Mouse (Mus musculus): ENCODE results near the gene Fam168a.

Gene Fam168a

DNA sequence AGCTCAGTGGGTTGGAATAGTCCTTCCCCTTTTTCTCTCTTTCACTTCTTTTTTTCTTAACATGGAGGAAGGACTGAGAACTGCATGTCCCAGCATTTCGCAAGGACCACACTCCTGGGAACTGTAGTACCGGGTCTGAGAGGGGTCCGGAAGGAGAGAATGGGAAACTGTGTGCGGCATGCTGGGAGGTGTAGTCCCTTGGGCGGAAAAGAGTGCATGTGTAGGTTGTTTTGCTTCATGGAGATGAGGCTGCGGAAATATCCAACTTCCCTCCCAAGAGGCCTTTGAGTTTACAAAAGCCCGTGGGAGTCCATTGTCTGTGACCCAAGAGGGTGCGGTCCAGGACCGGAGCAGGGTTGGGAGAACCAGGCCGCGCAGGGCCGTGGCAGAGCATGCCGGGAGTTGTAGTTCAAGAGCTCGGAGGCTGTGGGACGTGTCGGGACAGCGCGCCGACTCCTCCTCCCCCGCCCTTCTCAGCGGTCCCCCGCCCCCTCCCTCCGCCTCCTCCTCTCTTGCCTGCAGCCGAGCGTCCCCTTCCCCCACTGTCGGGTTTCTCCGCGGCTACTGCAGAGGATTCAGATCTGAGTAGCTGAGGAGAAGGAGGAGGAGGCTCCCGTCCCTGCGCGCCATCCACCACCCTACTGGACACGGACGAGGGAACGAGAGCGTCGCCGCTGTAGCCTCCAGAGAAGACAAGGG, at the start of gene Fam168a:
Fam168a (plus strand) TSS at position 493 of the 699 bp plus-strand sequence.
- peak; percentile 96 for DNase-seq (ENCODE audit: extremely low spot score, low spot score)

DNA sequence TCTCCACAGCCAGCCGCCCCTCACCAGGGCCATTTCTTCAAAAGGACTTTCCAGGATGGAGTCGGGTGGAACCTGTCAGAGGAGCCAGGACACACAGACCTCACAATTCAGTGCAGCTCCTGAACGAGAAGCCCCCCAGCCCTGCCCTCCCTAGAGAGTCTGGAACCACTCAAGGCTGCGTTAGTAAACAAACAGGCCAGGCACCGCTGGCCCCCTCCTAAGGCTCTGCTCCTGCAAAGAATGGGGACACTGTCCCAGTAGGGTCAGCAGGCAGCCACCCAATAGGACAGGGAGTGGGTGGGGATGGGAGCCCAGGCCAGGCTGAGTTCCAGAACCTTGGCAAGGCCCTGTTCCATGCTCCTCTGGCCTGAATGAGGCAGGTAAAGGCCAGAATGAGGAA, 49.7 kb upstream of the Fam168a start:
- DNase-seq (ENCODE audit: extremely low spot score, low spot score): no peak

DNA sequence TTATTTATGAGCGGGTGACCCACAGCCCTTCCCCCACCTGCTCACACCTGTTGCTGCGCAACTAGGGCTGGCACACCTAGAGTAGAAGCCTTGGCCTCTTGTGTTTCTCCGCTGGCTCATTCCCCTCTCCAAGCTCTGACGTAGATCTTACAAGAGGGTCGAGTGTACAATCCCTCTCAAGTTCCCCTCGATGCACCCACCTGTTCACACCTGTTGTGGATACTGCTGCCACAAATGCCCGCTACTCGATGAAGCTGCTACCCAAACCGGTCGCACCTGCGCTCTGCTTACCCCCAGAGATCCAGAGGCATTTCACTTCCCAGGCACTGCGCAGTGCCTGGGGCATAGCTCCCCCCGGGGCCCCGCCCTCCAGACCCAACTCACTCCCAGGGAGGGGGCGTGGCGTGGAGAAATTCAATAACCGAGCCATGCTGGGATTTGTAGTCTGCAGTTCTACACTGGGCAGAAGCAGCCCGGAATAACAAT, 48.3 kb upstream of the Fam168a start:
- no peak for DNase-seq (ENCODE audit: extremely low spot score, low spot score)

DNA sequence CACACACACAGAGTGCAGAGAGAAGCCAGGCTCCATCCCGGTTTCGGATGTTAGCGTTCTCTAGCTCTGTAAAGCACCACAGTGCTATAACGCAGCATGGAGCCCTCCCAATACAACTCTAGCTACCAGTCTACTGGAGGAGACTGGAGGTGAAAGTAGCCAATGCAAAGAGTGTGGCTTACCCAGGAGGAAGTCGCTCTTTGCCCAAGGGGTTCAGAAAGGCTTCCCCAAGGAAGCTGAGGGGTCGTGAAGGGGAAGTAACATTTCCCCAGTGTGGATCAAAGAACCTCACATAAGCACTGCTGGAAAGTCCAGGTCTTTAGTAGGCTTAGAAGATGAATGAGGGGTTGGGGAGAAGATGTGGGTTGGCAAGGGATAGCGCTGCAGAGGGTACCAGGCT, 45.2 kb upstream of the Fam168a start:
- DNase-seq (ENCODE audit: extremely low spot score, low spot score): no peak

DNA sequence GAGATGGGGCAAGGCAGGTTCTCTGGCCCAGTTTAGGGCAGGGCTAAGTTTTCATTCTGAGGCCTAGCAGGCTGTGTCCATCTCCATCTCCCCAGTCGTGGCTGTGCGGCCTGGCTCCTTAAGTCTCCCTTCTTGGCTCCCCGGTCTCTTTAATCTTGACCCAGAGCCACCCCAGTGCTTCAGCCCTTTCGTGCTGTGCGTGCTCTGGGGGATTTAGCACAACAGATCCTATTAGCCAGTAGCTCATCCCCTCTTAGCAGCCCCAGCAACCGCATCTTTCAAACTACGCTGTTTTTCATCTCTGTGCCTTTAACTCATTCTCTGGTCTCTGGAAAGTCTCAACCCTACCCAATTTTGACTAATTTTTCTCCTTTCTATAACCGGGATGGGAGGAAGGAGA, 44.2 kb upstream of the Fam168a start, which contains the start of gene Plekhb1:
Plekhb1 (minus strand) TSS at position 184 of the 400 bp plus-strand sequence.
- no peak for DNase-seq (ENCODE audit: extremely low spot score, low spot score)

DNA sequence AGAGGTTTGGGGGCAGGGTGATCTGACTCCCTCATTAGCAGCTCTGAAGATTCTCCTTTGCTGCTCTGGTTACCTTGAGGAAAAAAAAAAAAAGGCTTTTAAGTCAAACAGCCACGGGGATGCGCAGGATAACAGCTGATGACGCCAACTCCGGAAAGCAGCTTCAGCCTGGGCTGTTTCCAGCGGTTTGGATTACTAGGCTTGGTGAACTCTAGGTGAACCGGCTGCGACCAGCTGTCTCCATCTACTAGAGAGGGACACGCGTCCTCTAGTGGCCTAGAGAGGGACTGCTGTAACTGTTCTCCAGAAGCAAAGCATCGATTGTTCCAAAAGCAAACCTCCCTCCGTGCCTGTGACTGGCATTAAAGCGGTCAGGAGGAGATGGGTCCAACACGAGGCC, 43.2 kb upstream of the Fam168a start:
- peak; percentile 94 for DNase-seq (ENCODE audit: extremely low spot score, low spot score)

DNA sequence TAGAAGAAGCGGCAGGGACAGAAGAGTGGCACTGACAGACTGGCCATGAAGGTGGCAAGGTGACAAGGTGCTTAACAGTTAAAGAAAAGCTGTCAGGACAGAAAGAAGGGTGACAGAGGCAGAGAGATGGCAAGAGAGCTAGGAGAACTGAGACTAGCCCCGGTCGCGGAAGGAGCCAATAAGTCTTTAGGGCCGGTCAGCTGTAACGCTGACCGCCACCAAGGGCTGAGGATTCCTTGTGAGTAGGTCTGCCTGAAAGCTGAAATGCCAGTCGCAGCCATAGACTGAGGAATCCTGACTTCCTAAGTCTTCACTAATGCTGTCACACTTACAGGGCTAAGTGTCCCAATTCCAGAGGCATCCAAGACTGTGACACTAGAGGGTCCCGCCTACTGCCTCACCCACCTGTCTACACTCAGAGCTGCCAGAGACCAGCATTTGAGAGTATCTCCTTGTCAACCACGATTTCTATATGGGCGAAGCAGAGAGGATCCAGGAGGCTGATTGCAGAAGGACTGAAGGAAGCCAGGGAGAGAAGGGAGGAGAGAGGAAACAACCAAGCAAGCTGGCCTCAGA, 42.6 kb upstream of the Fam168a start:
- DNase-seq (ENCODE audit: extremely low spot score, low spot score): no peak

DNA sequence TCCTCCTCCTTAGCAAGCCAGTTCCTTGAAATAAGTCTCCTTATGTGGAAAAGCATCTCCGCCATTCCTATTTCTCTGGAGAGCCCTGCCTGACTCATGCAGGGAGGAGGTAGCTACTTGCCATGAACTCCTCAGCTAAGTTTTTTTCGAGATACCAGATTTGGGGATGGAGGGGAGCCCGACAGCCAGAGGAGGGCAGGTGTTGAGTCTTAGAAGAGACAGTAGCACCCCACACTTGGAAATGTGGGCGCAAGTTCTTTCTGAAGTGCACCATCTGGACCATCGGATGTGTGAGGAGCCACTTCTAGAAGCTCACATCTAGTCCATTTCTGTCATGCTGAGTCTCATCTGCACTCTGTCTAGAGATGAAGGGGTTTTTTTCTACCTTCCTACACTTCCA, 35.8 kb upstream of the Fam168a start:
- DNase-seq (ENCODE audit: extremely low spot score, low spot score): no peak

DNA sequence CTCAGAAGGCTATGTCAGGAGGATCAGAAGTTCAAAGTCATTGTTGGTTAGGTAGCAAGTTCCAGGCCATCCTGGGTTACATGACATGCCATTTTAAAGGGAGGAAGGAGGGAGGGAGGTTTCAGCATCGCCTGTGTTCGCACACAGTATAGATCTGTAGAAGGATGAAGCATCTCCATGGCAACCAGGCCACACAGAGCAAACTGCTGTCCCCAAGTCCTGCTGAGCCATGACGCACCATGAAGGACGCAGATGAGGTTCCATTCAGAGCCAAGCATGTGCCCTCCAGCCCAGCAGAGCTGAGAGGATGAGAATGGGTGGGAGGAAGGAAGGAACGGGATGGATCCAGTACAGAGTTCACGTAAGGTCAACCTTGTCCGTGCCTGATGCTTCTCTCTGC, 33.0 kb upstream of the Fam168a start:
- no peak for DNase-seq (ENCODE audit: extremely low spot score, low spot score)

DNA sequence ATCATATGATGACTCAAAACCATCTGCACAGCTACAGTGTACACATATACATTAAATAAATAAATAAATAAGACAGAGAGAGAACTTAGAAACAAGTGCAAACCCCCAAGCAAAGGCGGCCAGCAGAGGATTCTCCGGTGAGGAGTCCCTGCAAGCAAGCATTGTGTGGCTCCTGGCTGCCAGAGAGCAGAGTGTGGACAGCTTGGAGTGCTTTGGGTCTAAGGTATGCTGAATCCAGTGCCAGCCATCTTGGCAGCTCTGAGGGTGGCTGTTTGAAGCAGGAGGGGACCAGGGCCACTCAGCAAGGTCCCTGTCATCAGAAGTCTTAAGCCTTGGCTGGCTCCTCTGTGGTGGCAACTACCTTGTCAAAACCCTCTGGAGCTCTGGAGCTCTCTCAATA, 31.5 kb upstream of the Fam168a start:
- no peak for DNase-seq (ENCODE audit: extremely low spot score, low spot score)

DNA sequence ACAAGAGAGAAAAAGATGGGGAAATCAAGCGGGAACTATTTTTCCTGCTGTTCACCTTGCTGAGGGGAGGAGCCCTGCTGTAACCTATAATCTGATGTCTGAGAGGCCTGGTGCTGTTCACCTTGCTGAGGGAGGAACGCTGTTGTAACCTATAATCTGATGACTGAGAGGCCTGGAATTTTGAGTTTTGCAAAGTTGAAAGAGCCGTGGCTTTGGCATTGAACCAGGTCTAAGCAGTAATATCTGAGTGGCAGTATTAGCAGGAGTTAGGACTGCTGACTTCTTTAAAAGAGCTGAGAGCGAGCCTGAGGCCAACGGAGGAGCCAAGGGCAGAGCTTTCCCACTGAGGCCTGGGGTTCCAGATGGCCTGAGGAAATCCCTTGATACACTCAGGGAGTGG, 28.4 kb upstream of the Fam168a start:
- no peak for DNase-seq (ENCODE audit: extremely low spot score, low spot score)

DNA sequence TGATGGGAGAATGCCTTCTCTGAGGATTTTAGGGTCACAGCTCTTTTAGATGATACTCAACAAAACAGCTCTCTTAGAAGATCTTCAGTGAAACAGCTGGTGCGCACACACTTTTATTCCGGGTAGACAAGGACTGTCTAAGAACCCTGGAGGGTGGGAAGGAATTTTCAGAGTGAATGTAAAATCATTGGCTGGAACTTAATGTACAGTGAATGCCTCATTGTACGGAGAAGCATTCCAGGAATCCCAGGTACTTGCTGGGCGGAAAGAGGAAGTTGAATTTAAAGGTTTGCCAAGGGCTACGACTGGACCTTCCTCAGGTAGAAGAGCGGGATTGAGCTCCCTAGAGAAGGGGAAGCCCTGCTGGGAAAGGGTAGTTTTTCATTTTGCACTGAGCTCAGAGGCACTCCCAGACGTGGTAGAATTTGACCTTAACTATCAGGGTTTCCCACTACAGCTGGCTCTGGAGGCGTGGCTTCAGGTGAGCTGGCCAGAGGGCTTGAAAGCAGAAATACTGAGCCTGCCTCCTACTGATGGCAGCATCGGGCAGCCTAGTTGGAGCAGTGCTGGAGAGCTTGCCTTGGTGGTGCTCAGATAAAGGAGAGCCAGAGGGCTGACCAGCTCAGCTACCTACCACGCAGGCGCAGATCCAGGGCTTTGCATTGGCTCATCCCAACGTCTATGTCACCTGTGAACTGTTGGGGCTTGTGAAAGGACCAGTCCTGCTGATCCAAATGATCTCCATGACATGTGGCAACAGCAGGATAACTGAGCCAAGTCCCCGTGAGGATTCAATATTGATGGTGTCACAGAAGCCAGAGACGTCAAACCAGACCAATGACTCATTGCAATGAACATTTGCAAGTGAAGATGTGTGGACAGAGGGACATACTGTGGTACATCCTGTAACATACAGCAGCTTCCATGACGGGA, 27.2 kb upstream of the Fam168a start:
- DNase-seq (ENCODE audit: extremely low spot score, low spot score): no peak

DNA sequence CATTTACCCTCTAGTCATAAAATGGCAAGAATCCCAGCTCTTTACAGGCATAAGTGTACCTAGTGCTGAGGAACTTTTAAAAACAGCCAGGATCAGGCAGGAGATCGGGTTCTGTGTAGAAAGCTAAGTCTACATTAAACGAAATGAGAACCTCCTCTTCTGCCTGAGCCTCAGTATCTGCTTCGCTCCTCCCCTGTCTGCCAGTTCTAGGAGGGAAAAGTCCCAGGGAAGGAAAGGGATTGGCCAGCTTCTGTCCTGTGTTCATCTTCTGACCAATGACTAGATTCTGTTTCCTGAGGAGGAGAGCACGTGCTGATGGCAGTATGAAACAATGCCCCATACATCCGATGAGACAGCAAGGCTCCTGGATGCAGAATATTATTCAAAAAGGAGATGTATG, 25.3 kb upstream of the Fam168a start:
- DNase-seq (ENCODE audit: extremely low spot score, low spot score): no peak

DNA sequence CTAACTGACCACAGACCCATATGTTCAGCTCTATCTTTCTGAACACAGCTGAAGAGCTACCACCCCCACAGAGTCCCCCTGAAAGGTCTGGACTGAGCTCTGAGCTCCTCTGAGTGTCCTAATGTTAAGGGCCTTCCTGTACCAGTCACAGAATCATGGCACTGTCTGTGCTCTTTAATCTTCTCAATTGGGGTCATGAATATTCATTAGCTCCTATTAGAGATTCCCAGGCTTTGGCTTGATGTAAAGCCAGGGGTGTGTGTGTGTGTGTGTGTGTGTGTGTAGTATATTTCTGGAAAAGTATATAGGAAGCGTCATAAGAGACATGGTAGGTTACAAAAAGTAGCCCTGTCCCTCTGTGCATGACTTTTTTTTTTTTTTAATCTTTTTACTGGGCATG, 23.2 kb upstream of the Fam168a start:
- DNase-seq (ENCODE audit: extremely low spot score, low spot score): no peak

DNA sequence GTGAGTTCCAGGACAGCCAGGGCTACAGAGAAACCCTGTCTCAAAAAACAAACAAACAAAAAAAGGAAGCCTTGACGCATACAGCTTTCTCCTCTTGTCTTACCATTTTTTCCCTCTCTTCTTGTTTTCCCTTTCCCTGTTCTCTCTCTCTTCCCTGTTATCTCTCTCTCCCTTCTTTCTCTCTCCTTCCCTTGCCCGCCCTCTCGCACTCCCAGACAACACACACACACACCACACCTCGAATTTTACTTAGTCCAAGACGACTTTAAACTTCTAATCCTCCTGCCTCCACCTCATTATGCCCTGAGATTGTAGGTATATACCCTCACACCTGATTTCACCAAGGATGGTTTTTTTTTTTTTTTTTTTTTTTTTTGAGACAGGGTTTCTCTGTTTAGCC, 22.4 kb upstream of the Fam168a start:
- no peak for DNase-seq (ENCODE audit: extremely low spot score, low spot score)

DNA sequence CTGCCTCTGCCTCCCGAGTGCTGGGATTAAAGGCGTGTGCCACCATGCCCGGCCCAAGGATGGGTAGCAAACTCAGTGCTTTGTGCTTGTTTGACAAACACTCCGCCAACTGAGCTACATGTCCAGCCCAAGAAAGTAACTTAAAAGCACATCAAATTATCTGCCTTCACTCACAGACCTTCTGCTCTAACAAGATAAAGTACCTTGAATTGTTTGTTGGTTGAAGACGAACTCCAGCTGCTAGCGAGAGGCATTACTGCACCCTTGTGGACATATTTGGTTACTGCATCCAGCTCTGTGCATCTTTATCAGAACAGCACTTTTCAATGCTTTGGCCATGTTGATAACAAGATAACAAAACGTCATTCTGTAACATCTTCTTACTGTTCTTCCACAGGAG, 21.9 kb upstream of the Fam168a start:
- peak; percentile 58 for DNase-seq (ENCODE audit: extremely low spot score, low spot score)

DNA sequence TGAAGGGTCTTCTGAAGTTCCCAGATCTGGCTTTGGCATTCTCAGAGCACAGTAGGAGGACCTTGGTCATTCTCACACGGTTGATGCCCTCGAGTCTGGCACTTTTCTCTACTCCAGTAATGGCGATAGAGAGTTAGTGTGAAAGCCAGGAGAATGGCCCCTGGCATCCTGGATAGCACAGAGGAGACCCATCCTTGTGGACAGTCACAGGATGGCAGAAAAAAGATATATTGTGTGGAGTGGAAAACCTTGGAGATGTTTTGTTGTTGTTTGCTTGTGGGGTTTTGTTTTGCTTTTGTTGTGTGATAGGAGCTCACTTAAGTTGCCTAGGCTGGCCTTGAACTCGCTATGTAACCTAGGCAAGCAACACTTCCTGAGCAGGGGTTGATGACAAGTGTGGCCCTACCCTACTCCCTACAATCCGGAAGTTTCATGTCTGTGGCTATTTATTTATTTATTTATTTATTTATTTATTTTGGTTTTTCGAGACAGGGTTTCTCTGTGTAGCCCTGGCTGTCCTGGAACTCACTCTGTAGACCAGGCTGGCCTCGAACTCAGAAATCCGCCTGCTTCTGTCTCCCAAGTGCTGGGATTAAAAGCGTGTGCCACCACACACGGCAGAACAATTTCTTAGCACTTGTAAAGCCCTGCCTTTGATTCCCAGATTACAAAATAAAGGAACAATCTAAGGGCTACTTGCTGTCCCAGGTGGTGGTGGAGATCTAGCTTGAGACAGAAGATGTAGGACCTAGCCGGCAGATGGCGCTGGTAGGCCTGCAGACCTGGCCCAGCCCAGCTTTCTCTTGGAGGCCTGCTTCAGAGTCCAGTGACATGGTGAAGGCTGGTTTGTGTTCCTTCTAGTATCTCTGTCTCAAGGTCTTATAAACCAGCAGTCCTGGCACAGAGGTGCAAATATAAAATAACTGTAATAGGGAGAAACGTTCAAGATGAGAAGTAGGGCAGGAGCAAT, 21.1 kb upstream of the Fam168a start:
- DNase-seq (ENCODE audit: extremely low spot score, low spot score): peak; percentile 73

DNA sequence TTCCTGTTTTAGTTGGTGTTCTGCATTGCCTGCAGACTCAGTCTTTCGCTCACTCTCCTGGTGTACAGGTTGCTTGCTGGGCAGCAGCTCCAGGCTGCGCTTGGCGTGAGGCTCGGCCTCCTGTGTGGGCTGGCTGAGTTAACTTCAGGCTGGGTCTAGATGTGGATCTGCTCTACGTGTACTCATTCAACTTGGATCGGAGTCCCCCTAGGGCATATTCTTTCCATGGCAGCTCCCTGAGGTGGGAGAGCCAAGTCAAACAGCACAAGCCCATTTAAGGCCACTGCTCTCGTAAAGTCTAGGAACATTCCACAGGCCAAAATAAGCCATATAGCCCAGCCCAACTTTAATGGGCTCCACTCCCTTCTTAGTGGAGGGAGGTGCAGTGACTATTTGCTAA, 18.0 kb upstream of the Fam168a start:
- DNase-seq (ENCODE audit: extremely low spot score, low spot score): no peak

DNA sequence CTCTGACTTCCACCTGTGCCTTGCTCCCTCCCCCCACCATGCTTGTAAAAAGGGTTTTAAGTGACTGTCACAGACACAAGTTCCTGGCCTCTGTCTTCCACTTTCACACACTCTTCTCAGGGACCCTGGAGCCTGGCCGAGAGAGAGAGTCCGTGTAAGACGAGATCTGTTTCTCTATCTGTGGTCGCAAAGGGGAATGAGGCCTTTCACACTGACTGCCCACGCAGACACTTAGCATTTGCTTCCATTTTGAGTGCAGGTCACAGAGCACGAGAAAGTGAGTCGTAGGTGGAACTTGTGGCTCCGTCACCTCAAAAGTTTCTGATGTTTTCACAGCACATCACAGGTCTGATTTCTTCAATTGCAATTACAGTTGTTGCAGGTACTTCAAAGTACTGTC, 13.2 kb upstream of the Fam168a start:
- DNase-seq (ENCODE audit: extremely low spot score, low spot score): no peak

DNA sequence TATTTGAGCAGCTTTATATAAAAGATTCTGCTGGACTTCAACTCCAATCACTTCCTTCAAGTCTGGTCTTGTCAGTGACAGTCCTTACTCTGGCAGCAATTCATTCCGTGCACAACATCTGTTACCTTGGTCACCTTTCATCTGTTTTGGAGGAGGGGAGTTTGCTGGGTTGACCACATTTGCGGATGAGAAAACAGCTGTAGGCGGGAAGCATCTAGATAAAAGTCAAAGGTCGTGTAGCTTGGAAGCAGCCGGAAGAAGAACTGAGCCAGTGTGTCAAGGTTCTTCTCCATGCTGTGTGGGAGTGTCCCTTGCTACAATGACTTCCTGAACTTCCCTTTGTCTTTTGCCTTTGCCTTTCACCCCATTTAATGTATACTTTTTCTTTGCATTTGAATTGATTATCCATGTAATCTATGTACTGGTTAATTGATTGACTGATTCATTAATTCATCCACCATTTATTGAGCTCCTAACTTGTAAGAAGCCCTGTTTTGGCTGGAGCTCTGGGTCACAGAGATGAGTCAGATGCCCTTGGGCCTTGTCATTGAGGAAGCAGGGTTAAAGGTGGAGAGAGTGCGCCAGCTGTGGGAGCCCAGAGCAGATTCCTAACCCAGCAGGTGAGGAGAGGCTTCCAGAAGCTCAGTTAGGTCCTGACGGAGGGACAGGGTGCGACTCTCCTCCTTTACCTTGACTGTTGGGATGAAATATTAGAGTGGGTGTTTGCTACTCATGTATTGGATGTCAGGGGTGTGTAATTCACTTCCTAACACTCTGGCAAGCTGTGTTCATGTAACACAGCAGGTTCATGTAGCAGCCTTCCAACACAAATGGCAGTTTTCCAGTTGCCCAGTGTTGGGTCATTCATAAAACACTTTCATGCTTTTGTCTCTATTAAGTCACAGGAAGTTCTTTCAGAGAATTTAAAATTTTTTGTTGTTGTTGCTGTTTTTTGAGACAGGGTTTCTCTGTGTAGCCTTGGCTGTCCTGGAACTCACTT, 6.4 kb upstream of the Fam168a start:
- no peak for DNase-seq (ENCODE audit: extremely low spot score, low spot score)
